Mouse (Mus musculus) embryonic fibroblast, embryonic 13.5 days (primary cell): ENCODE data around the gene Plekha4.

Experiments
- CTCF ChIP-seq: IDR thresholded peaks from 2 replicates; pipeline ENCODE4 v1.5.1; 2011; ENCODE audit warnings: mild to moderate bottlenecking, control low read depth, low read length, moderate library complexity, borderline replicate concordance; ENCODE audit not compliant: insufficient read depth
- POLR2A ChIP-seq: IDR thresholded peaks from 2 replicates; pipeline ENCODE4 v1.6.1; 2011; ENCODE audit warnings: low read depth, mild to moderate bottlenecking, control low read depth, low read length, moderate library complexity

GRCm38 (mm10) chr7:45492951-45493350, 33.2 kb upstream of the Plekha4 start:
- TF ChIP-seq CTCF: no peak
- TF ChIP-seq POLR2A: no peak
